Mouse (Mus musculus) brain, embryonic 18.5 days (tissue): ENCODE results near the gene Ube2o.

ENCODE experiments used
- DNase-seq: peaks from one replicate; pipeline ENCODE4 v3.0.0-alpha.2; 2012; ENCODE audit warnings: low read depth, low spot score

The Ube2o gene

GRCm38 (mm10) chr11:116580711-116581375 lies 404 bp downstream of the Ube2o start:
- no peak for DNase-seq

- DNase-seq: no peak
These were observed 1.1 kb downstream of the Ube2o start for GRCm38 (mm10) chr11:116580031-116580652.

GRCm38 (mm10) chr11:116579280-116579679 lies 2.0 kb downstream of the Ube2o start:
- DNase-seq: no peak

GRCm38 (mm10) chr11:116575396-116575795 lies 5.9 kb downstream of the Ube2o start:
- no peak for DNase-seq

GRCm38 (mm10) chr11:116574982-116575381 lies 6.3 kb downstream of the Ube2o start:
- DNase-seq: no peak

- no peak for DNase-seq
These were observed 6.8 kb downstream of the Ube2o start for GRCm38 (mm10) chr11:116574486-116574885.

GRCm38 (mm10) chr11:116572756-116573543 lies 8.3 kb downstream of the Ube2o start:
- DNase-seq: no peak

- DNase-seq: no peak
These were observed 9.2 kb downstream of the Ube2o start for GRCm38 (mm10) chr11:116571767-116572679.

- DNase-seq: no peak
These were observed 10.4 kb downstream of the Ube2o start for GRCm38 (mm10) chr11:116570821-116571220.

- DNase-seq: no peak
These were observed 13.7 kb downstream of the Ube2o start for GRCm38 (mm10) chr11:116567531-116567930.

GRCm38 (mm10) chr11:116565283-116566041 lies 15.8 kb downstream of the Ube2o start:
- DNase-seq: no peak

GRCm38 (mm10) chr11:116556308-116556707 lies 24.9 kb downstream of the Ube2o start:
- no peak for DNase-seq

GRCm38 (mm10) chr11:116555572-116555971 lies 25.7 kb downstream of the Ube2o start:
- DNase-seq: no peak

- DNase-seq: peak; percentile 32
These were observed 26.9 kb downstream of the Ube2o start for GRCm38 (mm10) chr11:116554171-116554878.

- no peak for DNase-seq
These were observed 29.1 kb downstream of the Ube2o start for GRCm38 (mm10) chr11:116552194-116552593.

GRCm38 (mm10) chr11:116550748-116551147 lies 30.5 kb downstream of the Ube2o start:
- DNase-seq: no peak

- DNase-seq: no peak
These were observed 31.8 kb downstream of the Ube2o start for GRCm38 (mm10) chr11:116549273-116550038.

GRCm38 (mm10) chr11:116548780-116549179 lies 32.5 kb downstream of the Ube2o start:
- DNase-seq: no peak

- no peak for DNase-seq
These were observed 33.8 kb downstream of the Ube2o start for GRCm38 (mm10) chr11:116547296-116548060.
